Mouse (Mus musculus) hindbrain, postnatal 0 days (tissue): ENCODE measurements around the gene Ankrd45. TPM values are rescaled to one million over a fixed set of nuclear protein-coding genes. Genes with fewer than 3 reads are reported as not detected.
A peak's percentile ranks its signal among the peaks of the same experiment; 100 is the strongest.
"Not testable (repeated sequence)": the region's sequence is repeated elsewhere in the genome, so short reads cannot be mapped to it uniquely, and the experiment has no call there.

Experiments used
- ATAC-seq: fragments of 200-750 bp; cut with Nextera tagmentation; 2 replicates; pipeline ENCODE4 v1.8.0; 2017; ENCODE audit warnings: mild to moderate bottlenecking, moderate TSS enrichment, moderate library complexity
- DNase-seq: peaks from one replicate; pipeline ENCODE4 v3.0.0-alpha.2; 2015; ENCODE audit warnings: low spot score
- H3K27ac ChIP-seq: fragments of 300-500 bp; sonication (generic); 2 replicates; pipeline ENCODE4 v1.5.1; 2014; ENCODE audit warnings: mild to moderate bottlenecking
- H3K27me3 ChIP-seq: fragments of 300-500 bp; sonication (generic); 2 replicates; pipeline ENCODE4 v1.6.1; 2014; ENCODE audit warnings: low read length, mixed read lengths; ENCODE audit not compliant: insufficient read depth
- H3K36me3 ChIP-seq: fragments of 300-500 bp; sonication (generic); 2 replicates; pipeline ENCODE4 v1.6.1; 2014; ENCODE audit warnings: low read length, mixed read lengths; ENCODE audit not compliant: insufficient read depth
- H3K4me1 ChIP-seq: fragments of 300-500 bp; sonication (generic); 2 replicates; pipeline ENCODE4 v1.6.1; 2014; ENCODE audit warnings: antibody characterized with exemption, low read length, mixed read lengths; ENCODE audit not compliant: insufficient read depth
- H3K4me2 ChIP-seq: fragments of 300-500 bp; sonication (generic); 2 replicates; pipeline ENCODE4 v1.6.1; 2014; ENCODE audit warnings: low read depth, mild to moderate bottlenecking, low read length, moderate library complexity, mixed read lengths
- H3K4me3 ChIP-seq: fragments of 300-500 bp; sonication (generic); 2 replicates; pipeline ENCODE4 v1.5.1; 2014; ENCODE audit warnings: low read length
- H3K9ac ChIP-seq: fragments of 300-500 bp; sonication (generic); replicated peaks from 2 replicates; pipeline ENCODE4 v1.6.1; 2014; ENCODE audit warnings: mild to moderate bottlenecking, low read length, moderate library complexity, mixed read lengths
- H3K9me3 ChIP-seq: fragments of 300-500 bp; sonication (generic); 2 replicates; pipeline ENCODE4 v1.6.1; 2016; ENCODE audit warnings: low read length, mixed read lengths
- CTCF ChIP-seq: IDR thresholded peaks from 2 replicates; pipeline ENCODE4 v1.5.1; 2016; ENCODE audit warnings: antibody characterized with exemption, control low read depth, low read depth
- WGBS: fragments of 180-500 bp; shearing (Covaris S2); extraction: QIAGEN DNeasy Blood & Tissue Kit; methylation state at CpG from one replicate; pipeline ENCODE4 v1.1.7; 2014; 5-methylcytosine and 5-hydroxymethylcytosine counted together
- polyA plus RNA-seq: library from polyadenylated mRNA; unstranded; fragments of >200 nt; fragmentation: Nextera tagmentation; extraction: Ambion mirVana; gene quantifications from 2 replicates; pipeline ENCODE4 v1.2.1, GENCODE M21; 2015
- total RNA-seq: library from RNA; depleted of rRNA; stranded (reverse); fragments of >200 nt; gene quantifications from 2 replicates; pipeline ENCODE4 v1.2.3, GENCODE M21; 2014

The Ankrd45 gene
- total and polyA plus RNA-seq, 2 experiments from 2014 or later, result 19.2 to 24.1 TPM

- H3K4me2 ChIP-seq, result no peak overlapping the region
- H3K4me3 ChIP-seq, result no peak overlapping the region
- H3K9me3 ChIP-seq, result no peaks in the 10 kb centered on the region
- DNase-seq, result no peak
- no peak for TF ChIP-seq CTCF
- WGBS, result 69% methylated on average over 1 of the region's 1 CpGs
- H3K9ac ChIP-seq, result no peak overlapping the region
- no peak overlapping the region for H3K27ac ChIP-seq
- no peaks in the 10 kb centered on the region for H3K27me3 ChIP-seq
- 0 out of 2 replicates have a peak, but pooled peaks cover 3% of the 10 kb centered on the region for H3K36me3 ChIP-seq
- peaks cover 4% of the 10 kb centered on the region; the same call in 1 of the 2 replicates for H3K4me1 ChIP-seq
- ATAC-seq, result no peak
Observed at GRCm38 (mm10) chr1:161126461-161126860, 16.0 kb upstream of the Ankrd45 start.

- Histone ChIP-seq H3K9ac (peak within 1 kb of the TSS; percentile 81), H3K4me1 (peaks cover 4% of the 10 kb centered on the region; the same call in 1 of the 2 replicates), H3K9me3 (no peaks in the 10 kb centered on the region), H3K4me3 (peak within 1 kb of the TSS; percentile 95), H3K27ac (peak within 1 kb of the TSS; percentile 86), H3K36me3 (0 out of 2 replicates have a peak, but pooled peaks cover 3% of the 10 kb centered on the region), H3K27me3 (no peaks in the 10 kb centered on the region), H3K4me2 (peak within 1 kb of the TSS; percentile 80)
- ATAC-seq (peak; percentile 98), DNase-seq (peak; percentile 97)
- peak; percentile 33 for TF ChIP-seq CTCF
- WGBS, result 2% methylated on average over 41 of the region's 41 CpGs
Observed at GRCm38 (mm10) chr1:161130726-161131664, 11.5 kb upstream of the Ankrd45 start, which contains the start of gene Klhl20. Gene Klhl20, minus strand, starts transcription at chr1:161131511.

DNA sequence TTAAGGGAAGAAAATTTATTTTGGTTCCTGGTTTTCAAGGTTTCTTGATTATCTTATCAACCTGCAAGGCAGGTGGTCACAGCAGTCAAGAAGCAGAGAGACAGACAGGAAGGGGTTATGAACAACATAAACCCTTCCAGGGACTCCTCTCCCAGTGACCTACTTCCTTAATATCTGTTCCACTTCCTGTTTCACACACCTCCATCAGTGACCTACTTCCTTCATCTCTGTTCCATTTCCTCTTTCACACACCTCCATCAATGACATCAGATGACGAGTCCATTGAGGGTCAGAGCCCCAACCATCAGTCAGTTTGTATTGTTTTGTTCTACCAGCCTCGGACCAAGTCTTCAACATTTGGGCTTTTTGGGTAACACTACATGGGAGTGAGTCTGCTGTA lies 3.0 kb upstream of the Ankrd45 start:
- Histone ChIP-seq H3K27me3 (no peaks in the 10 kb centered on the region), H3K4me1 (no peaks in the 10 kb centered on the region), H3K4me3 (no peak overlapping the region), H3K9ac (no peak overlapping the region), H3K27ac (no peak overlapping the region), H3K9me3 (no peaks in the 10 kb centered on the region), H3K36me3 (no peaks in the 10 kb centered on the region), H3K4me2 (no peak overlapping the region)
- TF ChIP-seq CTCF, result no peak
- DNase-seq, result no peak
- ATAC-seq, result no peak
- 86% methylated on average over 2 of the region's 2 CpGs for WGBS

DNA sequence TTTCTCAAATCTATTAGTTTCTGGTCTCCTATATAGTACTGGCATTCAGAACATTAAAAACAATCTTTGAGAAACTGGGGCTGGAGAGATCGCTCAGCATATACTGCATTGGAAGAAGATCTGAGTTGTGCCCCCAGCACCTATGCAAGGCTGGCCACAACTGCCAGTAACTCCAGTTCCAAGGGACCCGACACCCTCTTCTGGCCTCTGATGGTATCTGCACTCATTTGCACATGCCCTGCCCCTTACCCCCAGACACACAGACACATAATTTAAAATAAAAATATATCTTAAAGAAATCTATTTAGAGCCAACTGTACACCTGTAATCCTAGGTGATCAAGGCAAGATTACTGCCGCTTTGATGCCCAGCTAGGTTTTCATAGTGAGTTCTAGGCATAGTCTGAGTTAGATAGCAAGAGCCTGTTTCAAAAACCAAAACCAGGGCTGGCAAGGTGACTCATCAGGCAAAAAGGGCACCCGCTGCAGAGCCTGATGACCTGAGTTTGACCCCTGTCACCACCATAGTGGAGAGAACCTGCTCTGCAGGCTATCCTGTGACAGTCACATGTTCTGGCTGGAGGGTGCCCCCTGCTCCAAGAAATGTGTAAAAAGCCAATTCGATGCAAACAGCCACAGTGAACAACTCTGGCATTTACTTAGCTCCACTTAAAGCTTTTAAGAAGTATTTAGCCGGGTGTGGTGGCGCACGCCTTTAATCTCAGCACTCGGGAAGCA lies 2.3 kb upstream of the Ankrd45 start:
- no peak for TF ChIP-seq CTCF
- H3K4me2 ChIP-seq, result no peak overlapping the region
- no peak overlapping the region for H3K27ac ChIP-seq
- H3K4me1 ChIP-seq, result no peaks in the 10 kb centered on the region
- ATAC-seq, result no peak
- H3K4me3 ChIP-seq, result no peak overlapping the region
- no peaks in the 10 kb centered on the region for H3K36me3 ChIP-seq
- H3K9ac ChIP-seq, result no peak overlapping the region
- 83% methylated on average over 9 of the region's 9 CpGs for WGBS
- no peaks in the 10 kb centered on the region for H3K27me3 ChIP-seq
- DNase-seq, result no peak
- no peaks in the 10 kb centered on the region for H3K9me3 ChIP-seq

GRCm38 (mm10) chr1:161143216-161143615 lies 725 bp downstream of the Ankrd45 start:
- peak overlapping the region; percentile 54; the same call in 1 of the 2 replicates for H3K27ac ChIP-seq
- no peaks in the 10 kb centered on the region for H3K4me1 ChIP-seq
- 86% methylated on average over 7 of the region's 7 CpGs for WGBS
- DNase-seq (no peak), ATAC-seq (0 out of 2 replicates have a peak, but pooled peaks have one; percentile 10)
- no peaks in the 10 kb centered on the region for H3K36me3 ChIP-seq
- no peaks in the 10 kb centered on the region for H3K9me3 ChIP-seq
- H3K27me3 ChIP-seq, result no peaks in the 10 kb centered on the region
- TF ChIP-seq CTCF, result no peak
- peak overlapping the region; percentile 56 for H3K4me3 ChIP-seq
- peak overlapping the region; percentile 73 for H3K4me2 ChIP-seq
- H3K9ac ChIP-seq, result no peak overlapping the region

DNA sequence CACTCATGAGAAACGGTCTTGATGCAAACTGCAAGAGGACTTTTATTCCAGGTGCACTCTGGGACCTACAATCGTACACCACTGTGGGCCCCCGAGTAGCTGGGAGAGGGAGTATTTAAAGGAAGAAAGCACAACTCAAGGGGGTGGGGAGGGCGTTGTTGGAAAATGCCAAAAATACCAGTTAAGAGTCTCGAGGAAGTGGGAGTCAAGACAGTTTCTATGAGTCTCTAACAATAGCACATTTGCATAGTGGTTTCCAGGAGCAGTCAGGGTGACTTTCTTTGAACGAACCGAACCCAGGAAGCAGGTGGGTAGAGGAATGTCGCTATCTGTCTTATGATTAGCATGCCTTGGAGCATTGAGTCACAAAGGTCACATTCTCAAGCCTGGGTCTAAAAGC lies 3.1 kb downstream of the Ankrd45 start:
- not testable (repeated sequence) for H3K4me2 ChIP-seq, H3K36me3 ChIP-seq, H3K9ac ChIP-seq, H3K27me3 ChIP-seq, H3K4me1 ChIP-seq, H3K4me3 ChIP-seq, ATAC-seq, H3K9me3 ChIP-seq, H3K27ac ChIP-seq, DNase-seq
- WGBS, result 87% methylated on average over 8 of the region's 8 CpGs
